Mouse (Mus musculus) mesoderm, embryonic 11.5 days (tissue): ENCODE measurements around the gene Sec61b.

Experiments used
- DNase-seq: peaks from one replicate; pipeline ENCODE4 v3.0.0-alpha.2; 2012; ENCODE audit warnings: low read depth, low spot score

Gene Sec61b

DNA sequence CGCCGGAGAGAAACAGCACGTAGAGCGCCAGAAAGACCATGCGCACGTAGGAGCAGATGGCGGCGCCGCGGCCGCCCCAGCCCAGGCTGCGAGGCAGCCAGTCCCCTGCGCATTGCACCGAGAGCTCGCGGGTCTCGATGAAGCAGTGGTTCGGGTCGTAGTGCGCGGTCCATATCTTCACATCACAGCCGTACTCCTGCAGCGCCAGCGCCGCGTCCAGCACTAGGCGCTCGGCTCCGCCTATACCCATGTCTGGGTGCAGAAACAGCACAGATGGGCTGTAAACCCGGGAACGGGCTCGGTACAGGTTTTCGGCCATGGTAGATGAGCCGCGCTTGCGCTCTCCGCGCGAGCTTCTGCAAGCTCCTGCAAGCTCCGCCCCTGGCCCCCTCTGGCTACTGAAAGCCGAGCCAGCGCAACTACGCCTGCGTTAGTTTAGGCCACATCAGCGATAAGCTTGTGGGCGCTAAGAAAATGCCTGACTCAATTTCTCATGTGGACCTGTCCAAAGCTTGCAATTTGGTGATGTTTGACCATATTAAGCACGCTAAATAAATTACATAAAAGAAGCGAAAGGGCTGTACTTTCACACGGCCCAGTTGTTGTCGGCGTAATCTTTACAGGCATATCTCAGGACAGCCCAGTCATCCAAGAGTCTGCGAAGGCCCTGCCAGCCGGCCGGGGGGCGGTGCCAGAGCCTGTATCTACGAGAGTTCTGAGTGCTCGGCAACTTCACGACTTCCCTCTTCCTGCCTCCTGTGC, at the start of gene Sec61b, which contains the start of gene Alg2:
Gene Sec61b, plus strand, starts transcription at position 691 of the 762 bp plus-strand sequence.
Gene Alg2, minus strand, starts transcription at position 366 of the 762 bp plus-strand sequence.
- DNase-seq, result peak; percentile 99

DNA sequence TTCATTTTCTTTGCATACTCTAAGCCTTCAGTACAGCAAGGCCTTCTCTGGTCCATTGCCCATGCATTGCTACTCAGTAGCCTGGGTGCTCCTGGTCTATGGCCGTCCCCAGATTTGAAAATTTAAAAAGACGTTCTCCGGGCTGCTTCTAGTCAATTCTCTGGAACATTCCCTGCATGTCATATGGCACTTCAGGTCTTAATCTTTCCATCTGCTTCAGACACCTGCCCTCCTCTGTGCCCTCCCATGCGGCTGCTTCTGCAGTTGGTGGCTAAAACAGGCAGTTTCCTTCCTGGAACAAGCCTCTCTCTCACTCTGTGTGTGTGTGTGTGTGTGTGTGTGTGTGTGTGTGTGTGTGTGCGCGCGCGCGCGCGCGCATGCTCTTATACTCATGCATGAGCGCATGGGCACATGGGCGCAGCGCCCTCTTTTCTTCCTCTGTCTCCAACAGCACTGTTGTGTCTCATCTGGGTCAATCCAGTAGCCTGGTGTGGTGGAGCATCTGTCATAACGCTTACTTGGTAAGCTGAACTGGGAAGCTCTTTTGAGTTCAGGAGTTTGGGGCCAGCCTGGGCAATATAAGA, 49.1 kb upstream of the Sec61b start:
- DNase-seq, result no peak

DNA sequence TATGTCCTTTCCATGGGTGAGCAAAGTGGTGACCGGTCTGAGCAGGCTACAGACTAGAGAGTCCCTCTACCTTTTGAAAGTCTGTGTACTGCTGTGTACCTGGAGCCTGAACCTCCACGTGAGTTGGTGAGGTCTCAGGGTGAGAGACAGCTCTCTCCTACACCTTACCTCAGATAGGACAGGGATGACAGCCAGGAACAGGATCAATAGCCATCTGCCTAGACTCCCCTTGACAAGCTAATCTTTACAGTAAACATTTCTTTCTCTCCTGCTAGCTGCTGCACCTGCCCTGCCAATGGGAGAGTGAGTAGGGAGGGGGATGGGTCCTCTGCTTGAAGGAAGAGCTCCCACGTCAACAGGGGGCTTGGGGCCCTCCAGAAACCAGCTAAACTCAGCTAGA, 46.9 kb upstream of the Sec61b start:
- no peak for DNase-seq

DNA sequence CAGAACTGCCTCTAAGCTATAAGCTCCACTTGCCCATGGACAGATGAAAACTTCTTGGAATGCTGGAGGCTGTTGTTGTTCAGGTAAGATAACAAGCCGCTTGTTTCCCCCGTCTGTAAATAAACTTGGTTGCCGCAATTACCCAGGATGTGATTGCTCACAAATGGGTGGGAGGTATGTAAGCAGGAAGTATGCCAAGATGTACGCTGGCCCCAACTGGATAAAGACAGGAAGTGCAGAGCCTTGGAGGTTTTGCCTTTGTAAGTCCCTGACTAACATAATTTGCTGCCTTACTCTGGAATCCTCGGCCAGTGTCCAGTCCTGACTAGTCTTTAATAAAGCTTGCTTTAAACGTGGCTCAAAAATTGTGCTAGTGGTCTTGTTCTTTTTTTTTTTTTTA, 43.9 kb upstream of the Sec61b start:
- DNase-seq, result no peak

DNA sequence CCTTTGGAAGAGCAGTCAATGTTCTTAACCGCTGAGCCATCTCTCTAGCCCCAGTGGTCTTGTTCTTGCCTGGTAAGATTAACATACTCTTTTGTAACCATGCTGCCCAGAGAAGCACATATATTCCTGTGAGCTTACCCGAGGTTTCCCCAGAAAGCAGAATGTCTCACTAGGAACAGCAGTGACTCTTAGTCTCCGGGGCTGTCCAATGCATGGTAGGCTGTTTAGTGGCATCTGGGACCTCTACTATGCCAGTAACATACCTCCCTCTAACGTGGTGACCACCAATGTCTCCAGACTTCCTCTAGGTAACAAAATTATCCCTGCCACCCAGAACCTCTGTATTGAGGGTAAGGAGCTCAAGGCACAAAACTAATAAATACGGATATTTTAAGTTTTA, 43.4 kb upstream of the Sec61b start:
- DNase-seq, result no peak

DNA sequence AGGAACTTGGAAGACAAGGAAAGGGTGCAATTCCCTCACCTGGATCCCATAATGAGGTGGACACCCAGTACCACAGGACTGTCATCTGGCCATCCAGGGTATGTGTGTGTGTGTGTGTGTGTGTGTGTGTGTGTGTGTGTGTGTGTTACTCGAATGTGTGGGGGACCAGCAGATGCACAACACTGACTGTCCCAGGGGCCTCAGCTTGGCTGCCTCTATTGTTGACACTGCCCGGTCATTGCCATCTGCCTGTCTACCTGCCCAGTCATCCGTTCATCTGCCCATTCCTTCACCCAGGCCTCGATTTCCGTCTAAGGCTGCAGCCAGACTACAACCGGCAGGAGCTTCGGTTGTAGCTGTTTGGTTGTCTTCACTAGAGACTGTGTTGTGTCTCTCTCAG, 41.7 kb upstream of the Sec61b start:
- no peak for DNase-seq

DNA sequence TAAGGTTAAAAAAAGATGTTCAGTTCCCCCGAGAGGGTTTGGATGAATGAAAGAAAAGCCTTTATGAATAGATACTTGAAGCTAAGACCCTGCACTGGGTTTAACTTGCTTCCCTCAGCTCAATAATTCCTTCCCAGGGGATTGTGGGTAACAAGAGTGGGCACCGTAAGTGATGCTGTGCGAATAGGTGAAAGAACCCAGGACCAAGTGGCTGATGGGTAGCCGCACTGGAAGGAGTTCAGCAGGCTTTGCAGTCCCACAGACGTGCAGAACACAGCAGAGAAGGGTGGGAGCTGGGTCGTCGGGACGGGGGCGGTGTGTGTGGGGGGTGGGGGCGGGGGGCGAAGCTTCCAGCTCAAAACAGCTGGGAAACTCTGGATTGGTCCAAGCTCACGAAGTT, 39.3 kb upstream of the Sec61b start:
- DNase-seq, result no peak

DNA sequence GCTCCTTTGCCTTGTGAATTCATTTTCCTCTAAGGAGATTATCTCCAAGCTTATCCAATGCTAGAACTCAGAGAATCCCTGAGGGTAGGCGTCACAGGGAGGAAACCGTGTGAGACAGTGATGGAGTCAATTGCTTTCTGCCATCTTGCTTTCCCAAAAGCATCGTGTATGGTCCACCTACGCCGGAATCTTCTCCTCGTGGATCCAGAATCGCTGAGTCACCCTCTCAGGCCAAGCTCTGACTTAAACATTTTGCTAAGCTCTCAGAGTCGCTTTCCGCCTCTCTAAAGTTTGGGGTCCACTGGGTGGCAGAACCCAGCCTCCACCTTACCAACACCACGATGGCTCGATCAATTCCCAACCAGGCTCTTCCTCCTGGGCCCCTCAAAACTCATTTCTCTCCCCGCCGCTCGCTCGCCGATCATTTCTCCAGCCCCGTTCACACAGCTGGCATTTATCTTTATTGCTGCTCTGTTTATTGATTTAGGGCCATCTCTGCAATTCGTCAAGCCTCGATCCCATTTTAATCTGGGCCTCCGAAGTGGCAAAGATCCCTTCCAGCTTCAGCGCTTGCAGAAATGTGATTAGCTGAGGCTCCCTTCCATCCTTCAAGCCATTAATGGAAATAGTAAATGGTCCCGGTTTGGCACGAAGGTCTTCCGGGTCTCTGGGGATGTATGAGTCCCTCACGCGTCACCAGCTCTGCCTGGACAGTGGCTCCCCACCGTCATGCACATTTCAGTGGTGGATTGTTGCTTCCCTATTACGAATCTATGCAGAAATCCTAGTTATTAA, 38.7 kb upstream of the Sec61b start:
- no peak for DNase-seq

DNA sequence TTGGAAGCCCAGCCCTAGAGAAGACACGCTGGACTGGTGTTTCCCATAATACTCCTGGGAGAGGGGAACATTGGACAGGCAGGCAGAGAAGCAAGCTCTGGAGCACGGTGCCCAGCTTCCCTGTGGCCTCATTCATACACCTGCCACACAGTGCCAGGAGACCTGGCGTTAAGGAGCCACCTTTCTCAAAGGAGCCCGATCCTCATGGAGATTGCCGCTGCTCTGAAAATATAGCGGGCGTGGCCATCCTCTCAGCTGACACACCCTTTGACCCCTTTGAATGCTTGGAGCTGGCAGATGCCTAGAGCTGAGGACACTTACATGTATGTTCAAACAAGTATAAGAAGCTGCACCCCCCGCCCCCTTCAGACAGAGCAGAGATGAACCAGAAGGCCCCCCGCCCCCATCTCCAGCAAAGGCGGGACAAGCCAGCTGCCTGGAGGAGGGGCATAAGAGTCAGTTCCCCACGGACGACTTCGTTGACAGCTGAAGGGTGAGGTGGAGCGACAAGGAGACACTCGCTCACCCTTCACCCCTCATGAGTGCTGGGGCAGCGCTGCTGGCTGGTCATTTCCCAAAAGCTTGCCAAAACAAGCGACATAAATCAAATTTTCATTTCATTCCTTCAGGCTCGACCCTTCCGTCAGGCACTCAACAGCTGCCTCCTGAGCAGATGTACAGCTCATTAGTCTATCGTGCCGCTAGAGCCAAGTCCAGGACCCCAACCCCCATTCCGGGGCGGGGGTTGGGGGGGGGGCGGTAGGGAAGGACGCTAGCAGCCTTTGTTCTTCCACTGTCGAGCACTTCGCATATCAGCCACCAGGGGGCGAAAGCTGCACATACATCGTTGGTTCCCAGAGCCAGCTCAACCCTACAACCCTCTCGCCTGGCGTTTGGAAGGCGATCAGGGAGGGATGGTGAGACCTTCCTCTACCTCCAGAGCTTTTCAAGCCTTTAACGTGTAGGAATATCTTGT, 36.8 kb upstream of the Sec61b start:
- peak; percentile 96 for DNase-seq

DNA sequence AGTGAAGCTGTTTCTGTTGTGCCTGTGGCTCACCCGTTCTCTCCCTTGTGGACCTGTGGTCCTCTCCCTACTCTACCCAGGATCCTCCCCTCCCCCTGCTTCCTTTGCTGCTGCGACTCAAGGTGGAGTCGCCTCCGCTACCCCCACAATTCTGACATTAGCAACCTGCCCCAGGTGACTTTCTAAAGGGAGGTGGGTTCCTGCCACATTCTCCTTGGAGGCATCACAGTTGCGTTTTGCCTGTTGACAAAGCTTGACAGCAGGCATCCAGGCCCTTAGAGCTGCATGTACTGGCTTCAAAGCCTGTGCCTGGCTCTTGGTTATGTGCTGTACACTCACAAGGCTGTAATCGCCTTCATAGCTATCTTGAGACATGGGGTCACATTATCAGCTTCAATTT, 35.5 kb upstream of the Sec61b start:
- no peak for DNase-seq

DNA sequence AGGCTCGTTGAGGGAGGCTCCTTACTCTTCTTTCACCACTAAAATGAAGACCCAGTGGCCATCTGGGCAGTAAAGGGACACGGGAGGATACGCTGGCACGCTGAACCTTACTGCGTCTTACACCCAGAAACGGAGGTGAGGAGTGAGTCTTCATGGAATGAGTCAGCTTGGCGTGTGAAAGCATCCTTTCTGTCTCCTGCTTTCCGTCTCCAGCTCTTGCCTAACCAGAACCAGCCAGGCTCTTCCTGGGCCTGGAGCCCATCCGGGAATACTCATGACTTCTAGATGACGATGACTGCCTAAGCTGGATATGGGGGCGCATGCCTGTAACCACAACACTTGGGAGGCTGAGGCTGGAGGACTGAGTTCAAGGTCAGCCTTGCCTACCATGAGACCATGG, 33.5 kb upstream of the Sec61b start:
- no peak for DNase-seq

DNA sequence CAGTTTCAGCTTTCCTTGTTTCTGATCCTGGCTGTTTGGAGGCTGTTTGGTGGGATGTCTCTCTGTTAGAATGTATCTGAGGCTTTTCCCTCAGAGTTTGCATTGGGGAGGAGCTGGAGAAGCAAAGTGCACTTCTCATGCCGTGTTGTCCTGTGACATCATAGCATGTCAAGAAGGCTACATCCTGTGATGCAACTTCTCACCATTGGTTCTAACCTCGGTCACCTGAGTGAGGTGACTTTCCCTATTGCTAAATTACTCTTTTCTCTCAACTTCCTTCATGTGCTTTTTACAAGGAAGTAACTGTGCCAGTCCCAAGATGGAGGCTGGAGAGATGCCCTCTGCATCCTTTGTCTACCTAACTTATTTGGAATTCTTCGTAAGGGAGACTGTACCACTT, 25.9 kb upstream of the Sec61b start:
- DNase-seq, result no peak

DNA sequence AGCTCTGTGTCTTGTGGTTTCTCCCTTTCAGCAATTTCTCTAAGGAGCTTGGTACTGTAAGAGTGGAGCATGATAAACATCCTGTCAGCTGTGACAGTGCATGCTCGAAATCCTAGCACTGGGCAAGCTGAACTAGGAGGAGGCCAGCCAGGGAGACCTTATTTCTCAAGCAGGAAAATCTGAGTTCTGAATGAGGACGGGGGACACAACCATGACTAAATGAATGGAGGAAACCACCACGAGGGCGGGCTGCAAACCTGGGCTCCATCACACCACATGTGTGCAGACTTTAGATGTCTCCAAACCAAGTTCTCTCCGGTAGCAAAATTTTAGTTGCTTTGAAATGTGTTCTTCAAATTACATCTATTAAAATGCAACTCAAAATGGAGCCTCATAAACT, 25.3 kb upstream of the Sec61b start:
- DNase-seq, result no peak

DNA sequence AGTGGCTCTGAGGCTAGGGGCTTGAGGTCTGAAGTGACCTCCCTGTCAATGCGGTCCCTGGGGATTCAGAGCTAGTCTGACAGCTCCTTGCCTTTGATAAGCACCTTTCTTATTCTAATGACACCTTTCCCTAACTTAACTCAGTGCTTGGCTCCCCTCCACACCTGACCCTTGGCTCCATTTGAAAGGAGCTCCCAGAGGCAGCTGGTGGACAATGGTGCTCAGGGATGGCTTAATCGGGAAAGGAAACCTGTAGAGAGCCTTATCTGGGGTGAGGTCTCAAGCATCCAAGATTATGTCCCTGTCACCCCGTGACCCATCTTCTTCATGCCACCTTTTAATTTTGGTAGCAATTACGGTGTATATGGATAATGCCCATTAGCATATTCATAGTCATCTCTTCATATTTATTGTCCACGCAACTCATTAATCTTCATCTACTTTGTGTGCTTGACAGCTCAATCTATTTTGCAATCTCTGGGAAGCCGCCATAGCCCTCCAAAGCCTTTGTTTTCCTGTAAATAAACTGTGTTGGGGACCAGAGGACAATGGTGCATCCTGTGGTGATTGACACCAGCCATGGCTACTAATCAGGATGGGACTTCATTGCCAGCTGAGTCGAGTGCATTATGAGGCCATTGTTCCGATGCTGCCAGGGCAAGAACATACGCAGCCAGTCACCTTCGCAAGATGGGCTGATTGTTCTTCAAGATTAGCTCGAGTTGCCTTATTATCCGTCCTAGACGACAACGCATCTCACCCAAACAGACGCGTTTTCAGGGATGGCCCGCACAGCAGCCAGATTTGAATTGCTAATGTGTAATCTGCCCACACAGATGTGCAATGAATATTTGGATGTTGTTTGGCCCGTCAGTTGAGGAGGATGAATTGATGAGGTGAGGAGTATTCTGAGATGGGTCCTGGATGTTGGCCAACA, 24.6 kb upstream of the Sec61b start:
- peak; percentile 17 for DNase-seq

DNA sequence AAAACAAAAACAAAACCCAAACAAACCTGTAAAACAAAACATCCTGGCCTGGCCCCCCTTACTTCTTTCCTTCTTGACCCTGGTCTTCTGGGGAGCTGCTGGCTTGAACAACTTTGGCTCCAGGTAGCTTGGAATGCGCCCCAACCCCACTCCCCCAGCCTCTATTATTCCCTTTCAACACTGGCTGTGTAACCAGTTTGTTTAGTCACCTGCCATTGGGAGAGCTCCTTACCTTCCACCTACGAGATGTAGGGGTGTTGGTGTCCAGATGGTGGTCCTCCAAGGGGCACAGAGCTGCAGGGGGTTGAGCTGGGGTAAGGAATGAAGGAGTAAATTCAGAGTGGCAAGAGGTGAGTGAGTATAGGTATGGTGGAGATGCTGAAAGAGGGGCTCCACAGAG, 7.3 kb upstream of the Sec61b start:
- DNase-seq, result no peak

DNA sequence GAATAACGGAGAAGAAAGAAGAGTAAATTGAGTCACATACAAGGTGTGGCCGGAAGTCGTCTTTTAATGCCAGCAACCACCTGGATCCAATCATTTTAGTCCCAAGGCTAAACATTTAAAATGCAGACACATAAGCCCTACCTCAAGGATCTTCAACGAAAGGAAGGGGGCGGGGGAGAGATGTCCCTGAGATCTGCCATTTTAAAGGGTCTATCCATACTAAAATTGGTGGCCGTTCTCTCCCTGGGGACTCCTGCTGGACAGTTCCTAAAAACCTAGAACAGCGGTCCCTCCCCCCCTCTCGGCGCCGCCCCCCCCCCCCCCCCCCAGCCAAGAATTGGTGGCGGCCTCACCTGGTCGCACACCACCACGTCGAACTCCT, 881 bp upstream of the Sec61b start:
- no peak for DNase-seq

DNA sequence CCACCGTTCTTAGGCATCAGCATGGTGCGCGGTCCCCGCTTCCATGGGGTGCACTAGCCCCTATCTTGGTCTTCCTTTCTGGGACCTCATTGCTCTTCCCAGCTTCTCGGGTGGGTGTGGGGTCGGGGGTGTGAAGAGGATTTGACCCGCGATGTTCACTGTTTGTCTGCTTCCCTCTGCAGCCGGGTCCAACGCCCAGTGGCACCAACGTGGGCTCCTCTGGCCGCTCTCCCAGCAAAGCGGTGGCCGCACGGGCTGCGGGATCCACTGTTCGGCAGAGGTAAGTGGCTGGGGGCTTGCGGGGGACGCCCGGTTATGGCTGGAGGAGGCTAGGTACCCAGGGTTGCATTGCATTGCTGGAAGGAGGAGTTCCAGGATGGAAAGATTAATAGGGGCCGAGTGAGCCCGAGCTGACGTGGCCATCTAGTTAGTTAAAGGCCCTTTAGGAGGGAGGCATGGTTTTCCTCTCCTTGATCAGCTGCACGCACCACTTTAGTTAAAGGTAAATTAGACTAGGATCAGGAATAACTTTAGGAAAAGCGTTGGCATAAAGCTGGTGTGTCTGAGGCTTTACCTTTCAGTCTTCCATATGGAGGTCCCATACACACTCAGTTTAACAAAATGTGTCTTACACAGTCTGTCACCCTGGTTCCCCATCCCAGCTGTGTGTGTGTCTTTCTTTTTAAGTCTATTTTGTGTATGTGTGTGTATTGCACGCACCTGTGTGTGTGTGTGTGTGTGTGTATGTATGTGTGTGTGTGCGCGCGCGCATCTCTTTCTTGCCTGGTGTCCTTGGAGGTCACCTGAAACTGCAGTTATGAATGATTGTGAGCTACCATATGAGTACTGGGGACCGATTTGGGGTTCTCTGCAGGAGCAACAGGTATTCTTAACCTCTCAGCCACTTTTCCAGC, 529 bp downstream of the Sec61b start:
- DNase-seq, result no peak

DNA sequence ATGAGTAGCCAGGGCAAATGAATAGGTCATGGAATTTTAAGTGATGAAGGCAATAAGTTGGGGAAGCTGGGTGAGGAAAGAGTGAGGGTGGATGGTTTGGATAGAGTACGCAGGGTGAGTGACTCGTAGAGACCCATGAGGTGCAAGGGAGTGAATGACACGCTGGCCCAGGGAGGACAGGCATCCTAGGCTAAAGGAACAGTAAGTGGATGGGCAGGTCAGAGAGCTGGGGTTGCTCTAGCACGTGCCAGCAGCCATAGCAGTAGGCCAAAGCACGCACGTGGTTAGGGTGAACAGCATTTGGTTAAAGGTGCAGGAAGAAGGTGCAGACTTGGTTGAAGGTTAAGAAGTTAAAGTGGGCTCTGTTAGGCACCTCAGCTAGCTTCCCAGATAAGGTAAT, 3.1 kb downstream of the Sec61b start:
- DNase-seq, result no peak

DNA sequence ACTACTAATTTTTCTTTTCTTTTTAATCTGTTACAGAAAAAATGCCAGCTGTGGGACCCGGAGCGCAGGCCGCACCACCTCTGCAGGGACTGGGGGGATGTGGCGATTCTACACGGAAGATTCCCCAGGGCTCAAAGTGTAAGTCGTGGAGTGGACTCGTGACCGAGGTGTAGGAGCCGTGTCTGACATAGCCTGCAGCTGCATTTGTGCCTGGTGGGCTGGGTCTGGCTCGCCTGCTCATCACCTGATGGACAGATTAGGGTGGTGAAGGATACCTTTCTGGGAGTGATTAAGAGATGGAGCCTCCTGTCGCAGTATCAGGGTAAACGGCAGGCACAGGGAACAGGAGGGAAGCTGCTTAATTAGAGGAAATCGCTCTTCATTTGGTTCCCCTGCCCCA, 5.6 kb downstream of the Sec61b start:
- no peak for DNase-seq
